Mouse (Mus musculus): Measurements from ENCODE around the gene Tut7. TPM values are rescaled to one million over a fixed set of nuclear protein-coding genes. Genes with fewer than 3 reads are reported as not detected.
"Not testable (repeated sequence)": the region's sequence is repeated elsewhere in the genome, so short reads cannot be mapped to it uniquely, and the experiment has no call there.

Tut7 gene
- polyA plus RNA-seq, 1 experiment from 2014 or later: 37.6 TPM

DNA sequence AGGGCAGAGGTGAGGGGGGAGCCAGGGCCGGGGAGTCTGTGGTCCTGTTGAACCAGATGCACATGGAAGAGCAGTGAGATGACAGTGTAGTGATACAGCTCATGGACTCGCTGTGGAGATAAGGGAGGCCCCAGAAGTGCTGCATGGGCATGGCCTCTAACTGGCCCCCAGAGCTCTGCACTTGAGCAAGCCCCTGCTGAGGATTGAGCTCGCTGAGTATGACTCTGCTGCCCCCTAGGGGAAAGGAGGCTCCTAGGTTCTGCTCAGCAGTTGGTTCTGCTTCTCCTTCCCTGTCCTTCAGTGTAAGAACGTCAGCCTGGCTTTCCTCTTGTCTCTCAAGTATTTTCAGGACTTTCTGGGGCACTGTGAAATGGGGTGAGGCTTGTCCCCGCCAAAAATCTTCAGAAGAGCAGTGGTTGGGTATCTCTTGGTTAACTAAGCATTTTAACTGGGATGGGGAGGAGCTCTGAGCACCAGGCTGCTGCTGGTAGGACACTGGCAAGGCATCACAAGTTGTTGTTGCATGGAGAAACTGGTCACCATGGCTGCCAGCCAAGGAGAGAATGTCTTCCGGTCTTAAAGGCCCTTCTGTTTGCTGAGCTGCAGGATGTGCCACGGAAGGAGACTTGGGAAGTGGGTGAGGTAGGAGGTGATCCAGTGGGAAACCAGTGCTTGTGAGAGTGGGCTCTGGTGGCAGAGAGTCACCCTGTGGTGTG lies 94.4 kb downstream of the Tut7 start:
- Histone ChIP-seq H3K9ac (replicated peaks) (no peak overlapping the region), H3K36me3 (replicated peaks; ENCODE audit: insufficient read depth, low read length) (no peaks in the 10 kb centered on the region), H3K27me3 (ENCODE audit: insufficient read depth, low read length) (peaks cover 14% of the 10 kb centered on the region; the same call in 1 of the 2 replicates), H3K27ac (ENCODE audit: low read depth) (no peak overlapping the region), H3K4me3 (ENCODE audit: low read depth, low read length) (no peak overlapping the region), H3K4me2 (ENCODE audit: low read depth, low read length) (no peak overlapping the region), H3K9me3 (ENCODE audit: low read length) (no peaks in the 10 kb centered on the region), H3K4me1 (ENCODE audit: insufficient read depth) (no peaks in the 10 kb centered on the region)
- ATAC-seq (peak; percentile 90), DNase-seq (peak; percentile 86)
- WGBS (ENCODE audit: insufficient replicate concordance): 18% methylated on average over 7 of the region's 7 CpGs
- TF ChIP-seq CTCF (IDR thresholded peaks at IDR 0.05; ENCODE audit: low read depth): peak; percentile 99
- no peak for TF ChIP-seq EP300 (IDR thresholded peaks at IDR 0.05; ENCODE audit: low read depth)

DNA sequence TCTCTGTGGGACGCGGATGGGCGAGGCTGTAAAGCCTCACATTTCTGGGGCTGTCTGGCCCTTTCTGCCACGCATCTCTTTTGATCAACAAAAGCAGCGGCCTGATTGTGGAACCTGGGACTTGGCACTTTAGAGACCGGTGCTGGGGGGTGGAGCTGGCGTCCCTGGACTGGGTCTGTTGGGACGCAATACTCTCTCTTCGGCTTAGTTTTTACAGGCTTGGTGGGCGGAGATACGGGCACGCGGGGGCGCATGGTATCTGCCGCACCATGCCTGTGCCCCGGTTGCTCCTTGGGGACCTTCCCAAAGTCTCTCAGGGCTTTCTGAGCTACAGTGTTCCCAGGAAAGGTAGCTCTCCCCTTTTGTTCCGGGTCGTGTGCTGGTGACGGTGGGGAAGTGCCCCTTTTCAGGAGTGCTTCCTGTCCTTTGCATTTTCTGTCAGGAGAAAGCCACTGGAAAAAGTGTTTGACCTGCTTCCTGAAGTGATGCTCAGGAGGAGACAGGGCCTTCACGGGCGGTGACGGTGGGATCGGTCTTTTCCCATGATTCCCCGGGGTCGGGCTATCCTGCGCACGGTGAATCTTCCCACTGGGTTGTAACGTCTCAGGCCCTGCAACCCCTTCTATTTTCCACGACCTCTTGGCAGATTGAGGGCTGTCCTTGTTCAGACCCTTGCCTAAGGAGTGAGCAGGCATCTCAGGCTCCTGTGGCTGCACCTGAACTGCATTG lies 96.6 kb downstream of the Tut7 start:
- H3K4me3 ChIP-seq (ENCODE audit: low read depth, low read length): no peak overlapping the region
- DNase-seq: no peak
- no peak overlapping the region for H3K27ac ChIP-seq (ENCODE audit: low read depth)
- ATAC-seq: no peak
- 33% methylated on average over 29 of the region's 29 CpGs for WGBS (ENCODE audit: insufficient replicate concordance)
- H3K36me3 ChIP-seq (replicated peaks; ENCODE audit: insufficient read depth, low read length): no peaks in the 10 kb centered on the region
- H3K27me3 ChIP-seq (ENCODE audit: insufficient read depth, low read length): peaks cover 14% of the 10 kb centered on the region; the same call in 1 of the 2 replicates
- no peaks in the 10 kb centered on the region for H3K4me1 ChIP-seq (ENCODE audit: insufficient read depth)
- H3K4me2 ChIP-seq (ENCODE audit: low read depth, low read length): peak overlapping the region; percentile 10; the same call in 1 of the 2 replicates
- H3K9me3 ChIP-seq (ENCODE audit: low read length): no peaks in the 10 kb centered on the region
- H3K9ac ChIP-seq (replicated peaks): no peak overlapping the region
- TF ChIP-seq CTCF (IDR thresholded peaks at IDR 0.05; ENCODE audit: low read depth) (no peak), EP300 (IDR thresholded peaks at IDR 0.05; ENCODE audit: low read depth) (no peak)

- H3K4me2 ChIP-seq (ENCODE audit: low read depth, low read length); H3K9me3 ChIP-seq (ENCODE audit: low read length); H3K36me3 ChIP-seq (replicated peaks; ENCODE audit: insufficient read depth, low read length); H3K27ac ChIP-seq (ENCODE audit: low read depth); ATAC-seq; DNase-seq; H3K4me1 ChIP-seq (ENCODE audit: insufficient read depth); H3K27me3 ChIP-seq (ENCODE audit: insufficient read depth, low read length); H3K4me3 ChIP-seq (ENCODE audit: low read depth, low read length); H3K9ac ChIP-seq (replicated peaks): not testable (repeated sequence)
- 66% methylated on average over 1 of the region's 1 CpGs for WGBS (ENCODE audit: insufficient replicate concordance)
Measured at GRCm38 (mm10) chr13:59722089-59722488, 100.9 kb downstream of the Tut7 start.

Other genes with a start within 250 kb of the Tut7 start
- 5.4 and 6.4 TPM in 2 replicates for gene Agtpbp1, start 237.9 kb downstream of the Tut7 start, polyA plus RNA-seq (2015; fragmentation: Nextera tagmentation; extraction: Ambion mirVana)
- 22.9 and 32.5 TPM in 2 replicates for gene Naa35, start 237.9 kb downstream of the Tut7 start, polyA plus RNA-seq (2015; fragmentation: Nextera tagmentation; extraction: Ambion mirVana)
- 10.3 and 13.0 TPM in 2 replicates for gene Golm1, start 147.3 kb downstream of the Tut7 start, polyA plus RNA-seq (2015; fragmentation: Nextera tagmentation; extraction: Ambion mirVana)
- gene 4921517D22Rik, start 129.0 kb downstream of the Tut7 start, polyA plus RNA-seq (2015; fragmentation: Nextera tagmentation; extraction: Ambion mirVana): not detected in 2 replicates
- 0.02 and 0.15 TPM in 2 replicates for gene Spata31d1a, start 112.8 kb downstream of the Tut7 start, polyA plus RNA-seq (2015; fragmentation: Nextera tagmentation; extraction: Ambion mirVana)
- not detected in 2 replicates for gene Spata31d1b, start 110.9 kb downstream of the Tut7 start, polyA plus RNA-seq (2015; fragmentation: Nextera tagmentation; extraction: Ambion mirVana)
- gene Spata31d1d, start 91.4 kb downstream of the Tut7 start, polyA plus RNA-seq (2015; fragmentation: Nextera tagmentation; extraction: Ambion mirVana): not detected in 2 replicates
- gene 1700014D04Rik, start 76.4 kb downstream of the Tut7 start, polyA plus RNA-seq (2015; fragmentation: Nextera tagmentation; extraction: Ambion mirVana): not detected in 2 replicates
- 135 and 137 TPM in 2 replicates for gene Isca1, start 53.3 kb downstream of the Tut7 start, polyA plus RNA-seq (2015; fragmentation: Nextera tagmentation; extraction: Ambion mirVana)
- not detected in 2 replicates for gene Gm49354, start 40.9 kb downstream of the Tut7 start, polyA plus RNA-seq (2015; fragmentation: Nextera tagmentation; extraction: Ambion mirVana)

Data from liver, postnatal 0 days (tissue).